Mouse (Mus musculus) liver, embryonic 12.5 days (tissue): ENCODE data around the gene Lmtk2. TPM values are rescaled to one million over a fixed set of nuclear protein-coding genes. Genes with fewer than 3 reads are reported as not detected.

Source experiments
- ATAC-seq: fragments of 200-750 bp; cut with Nextera tagmentation; 2 replicates; pipeline ENCODE4 v1.8.0; 2017; ENCODE audit warnings: moderate number of reproducible peaks, mild to moderate bottlenecking, moderate library complexity
- H3K27ac ChIP-seq: fragments of 300-500 bp; sonication (generic); 2 replicates; pipeline ENCODE4 v1.5.1; 2016; ENCODE audit warnings: mild to moderate bottlenecking
- H3K27me3 ChIP-seq: fragments of 300-500 bp; sonication (generic); replicated peaks from 2 replicates; pipeline ENCODE4 v1.6.1; 2016; ENCODE audit warnings: mild to moderate bottlenecking, moderate library complexity
- H3K36me3 ChIP-seq: fragments of 300-500 bp; sonication (generic); 2 replicates; pipeline ENCODE4 v1.6.1; 2016; ENCODE audit warnings: mild to moderate bottlenecking, moderate library complexity
- H3K4me1 ChIP-seq: fragments of 300-500 bp; sonication (generic); 2 replicates; pipeline ENCODE4 v1.6.1; 2016
- H3K4me2 ChIP-seq: fragments of 300-500 bp; sonication (generic); 2 replicates; pipeline ENCODE4 v1.6.1; 2016; ENCODE audit warnings: mild to moderate bottlenecking, moderate library complexity
- H3K4me3 ChIP-seq: fragments of 300-500 bp; sonication (generic); 2 replicates; pipeline ENCODE4 v1.5.1; 2016; ENCODE audit warnings: mild to moderate bottlenecking, moderate library complexity
- H3K9ac ChIP-seq: fragments of 300-500 bp; sonication (generic); 2 replicates; pipeline ENCODE4 v1.6.1; 2016; ENCODE audit warnings: mild to moderate bottlenecking, moderate library complexity
- H3K9me3 ChIP-seq: fragments of 300-500 bp; sonication (generic); replicated peaks from 2 replicates; pipeline ENCODE4 v1.6.1; 2016; ENCODE audit warnings: mild to moderate bottlenecking, moderate library complexity
- WGBS: fragments of 180-500 bp; shearing (Covaris S2); methylation state at CpG from one replicate; pipeline ENCODE4 v1.1.7; 2016; ENCODE audit not compliant: insufficient replicate concordance; 5-methylcytosine and 5-hydroxymethylcytosine counted together
- polyA plus RNA-seq: library from polyadenylated mRNA; unstranded; fragments of >200 nt; fragmentation: Nextera tagmentation; extraction: Ambion mirVana; gene quantifications from 2 replicates; pipeline ENCODE4 v1.2.1, GENCODE M21; 2016

Lmtk2 gene
- polyA plus RNA-seq, 1 experiment from 2014 or later = 4.1 TPM

- peak within 1 kb of the TSS; percentile 73 for H3K27ac ChIP-seq
- WGBS = under 1% methylated on average over 37 of the region's 37 CpGs
These were observed 123.2 kb downstream of the Lmtk2 start, which contains the start of gene Tecpr1 for GRCm38 (mm10) chr5:144223503-144223862. Gene Tecpr1 (minus strand): TSS chr5:144223615.

GRCm38 (mm10) chr5:144223899-144224816, 123.9 kb downstream of the Lmtk2 start:
- H3K4me1 ChIP-seq = peaks cover 39% of the 10 kb centered on the region
- no peaks in the 10 kb centered on the region for H3K9me3 ChIP-seq
- peak overlapping the region; percentile 73 for H3K27ac ChIP-seq
- H3K27me3 ChIP-seq = no peaks in the 10 kb centered on the region; the same call in 1 of the 2 replicates
- peak; percentile 21; the same call in 1 of the 2 replicates for ATAC-seq
- H3K36me3 ChIP-seq = no peaks in the 10 kb centered on the region
- WGBS = 27% methylated on average over 18 of the region's 18 CpGs
- H3K4me3 ChIP-seq = peak overlapping the region; percentile 71
- H3K9ac ChIP-seq = peak overlapping the region; percentile 75
- peak overlapping the region; percentile 96 for H3K4me2 ChIP-seq

More at GRCm38 (mm10) chr5:144223503-144223862, 123.2 kb downstream of the Lmtk2 start, which contains the start of gene Tecpr1:
- peak within 1 kb of the TSS; percentile 96 for H3K4me2 ChIP-seq
- peaks cover 39% of the 10 kb centered on the region for H3K4me1 ChIP-seq
- H3K4me3 ChIP-seq = peak within 1 kb of the TSS; percentile 71
- no peaks in the 10 kb centered on the region for H3K36me3 ChIP-seq
- H3K27me3 ChIP-seq = no peaks in the 10 kb centered on the region; the same call in 1 of the 2 replicates
- H3K9ac ChIP-seq = peak within 1 kb of the TSS; percentile 75
- peak; percentile 98 for ATAC-seq
- H3K9me3 ChIP-seq = no peaks in the 10 kb centered on the region

GRCm38 (mm10) chr5:144226220-144226619, 126.0 kb downstream of the Lmtk2 start:
- Histone ChIP-seq H3K9me3 (no peaks in the 10 kb centered on the region), H3K36me3 (no peaks in the 10 kb centered on the region), H3K27me3 (no peaks in the 10 kb centered on the region; the same call in 1 of the 2 replicates), H3K27ac (no peak overlapping the region), H3K4me1 (peaks cover 34% of the 10 kb centered on the region), H3K9ac (no peak overlapping the region), H3K4me3 (no peak overlapping the region), H3K4me2 (no peak overlapping the region; the same call in 1 of the 2 replicates)
- no peak for ATAC-seq
- 25% methylated on average over 11 of the region's 11 CpGs for WGBS

GRCm38 (mm10) chr5:144230216-144230615, 130.0 kb downstream of the Lmtk2 start:
- Histone ChIP-seq H3K9me3 (no peaks in the 10 kb centered on the region), H3K27me3 (no peaks in the 10 kb centered on the region), H3K9ac (no peak overlapping the region), H3K4me2 (no peak overlapping the region), H3K27ac (no peak overlapping the region), H3K4me3 (no peak overlapping the region), H3K36me3 (no peaks in the 10 kb centered on the region), H3K4me1 (peaks cover 5% of the 10 kb centered on the region)
- no peak for ATAC-seq
- WGBS = 66% methylated on average over 7 of the region's 7 CpGs

- 45% methylated on average over 1 of the region's 1 CpGs for WGBS
- Histone ChIP-seq H3K9ac (no peak overlapping the region), H3K27me3 (no peaks in the 10 kb centered on the region), H3K4me3 (no peak overlapping the region), H3K4me1 (peaks cover under 1% of the 10 kb centered on the region), H3K27ac (no peak overlapping the region), H3K36me3 (no peaks in the 10 kb centered on the region), H3K4me2 (no peak overlapping the region), H3K9me3 (no peaks in the 10 kb centered on the region)
- ATAC-seq = no peak
These were observed 131.2 kb downstream of the Lmtk2 start for GRCm38 (mm10) chr5:144231410-144231809.

GRCm38 (mm10) chr5:144232531-144232930, 132.3 kb downstream of the Lmtk2 start:
- no peaks in the 10 kb centered on the region for H3K36me3 ChIP-seq
- no peak overlapping the region for H3K27ac ChIP-seq
- no peak overlapping the region for H3K4me2 ChIP-seq
- H3K27me3 ChIP-seq = no peaks in the 10 kb centered on the region
- H3K4me3 ChIP-seq = no peak overlapping the region
- no peaks in the 10 kb centered on the region; the same call in 1 of the 2 replicates for H3K4me1 ChIP-seq
- no peak for ATAC-seq
- 66% methylated on average over 5 of the region's 5 CpGs for WGBS
- H3K9ac ChIP-seq = no peak overlapping the region
- H3K9me3 ChIP-seq = no peaks in the 10 kb centered on the region

GRCm38 (mm10) chr5:144234222-144234621, 134.0 kb downstream of the Lmtk2 start:
- Histone ChIP-seq H3K9me3 (no peaks in the 10 kb centered on the region), H3K27ac (no peak overlapping the region), H3K4me3 (no peak overlapping the region), H3K36me3 (no peaks in the 10 kb centered on the region), H3K4me2 (no peak overlapping the region), H3K27me3 (no peaks in the 10 kb centered on the region), H3K4me1 (no peaks in the 10 kb centered on the region; the same call in 1 of the 2 replicates), H3K9ac (no peak overlapping the region)
- ATAC-seq = no peak
- 46% methylated on average over 6 of the region's 6 CpGs for WGBS

- Histone ChIP-seq H3K4me1 (no peaks in the 10 kb centered on the region; the same call in 1 of the 2 replicates), H3K27me3 (no peaks in the 10 kb centered on the region), H3K36me3 (no peaks in the 10 kb centered on the region), H3K27ac (no peak overlapping the region), H3K9ac (no peak overlapping the region), H3K4me3 (no peak overlapping the region), H3K4me2 (no peak overlapping the region), H3K9me3 (no peaks in the 10 kb centered on the region)
- 73% methylated on average over 7 of the region's 7 CpGs for WGBS
- no peak for ATAC-seq
These were observed 134.5 kb downstream of the Lmtk2 start for GRCm38 (mm10) chr5:144234714-144235113.

Other genes starting within 250 kb of the Lmtk2 start
- gene Ankrd61, start 202.8 kb upstream of the Lmtk2 start, polyA plus RNA-seq = 0.41 and 0.54 TPM in 2 replicates
- gene Aimp2, start 190.6 kb upstream of the Lmtk2 start, polyA plus RNA-seq = 82.8 and 83.1 TPM in 2 replicates
- 23.8 and 24.8 TPM in 2 replicates for gene Pms2, start 190.5 kb upstream of the Lmtk2 start, polyA plus RNA-seq
- gene Gm42421, start 172.3 kb upstream of the Lmtk2 start, polyA plus RNA-seq = 0.18 TPM in 1 of 2 replicates, not detected in the other
- 0.28 and 0.37 TPM in 2 replicates for gene Rsph10b, start 167.4 kb upstream of the Lmtk2 start, polyA plus RNA-seq
- gene Ccz1, start 85.6 kb upstream of the Lmtk2 start, polyA plus RNA-seq = 58.9 and 62.1 TPM in 2 replicates
- not detected in 2 replicates for gene Ocm, start 73.8 kb upstream of the Lmtk2 start, polyA plus RNA-seq
- 0.86 and 0.94 TPM in 2 replicates for gene Bhlha15, start 89.8 kb downstream of the Lmtk2 start, polyA plus RNA-seq
- 4.8 TPM in 2 replicates for gene Tecpr1, start 123.2 kb downstream of the Lmtk2 start, polyA plus RNA-seq
- 37.7 and 40.3 TPM in 2 replicates for gene Bri3, start 144.0 kb downstream of the Lmtk2 start, polyA plus RNA-seq